Mouse (Mus musculus) liver, embryonic 15.5 days (tissue): ENCODE results near the gene Ptprcap. TPM values are rescaled to one million over a fixed set of nuclear protein-coding genes. Genes with fewer than 3 reads are reported as not detected.

Experiments used
- ATAC-seq: fragments of 200-750 bp; cut with Nextera tagmentation; 2 replicates; pipeline ENCODE4 v1.8.0; 2017; ENCODE audit warnings: moderate number of reproducible peaks, mild to moderate bottlenecking, moderate library complexity; ENCODE audit not compliant: insufficient read depth
- H3K27ac ChIP-seq: fragments of 300-500 bp; sonication (generic); replicated peaks from 2 replicates; pipeline ENCODE4 v1.5.1; 2015; ENCODE audit warnings: mild to moderate bottlenecking, inconsistent platforms
- H3K27me3 ChIP-seq: fragments of 300-500 bp; sonication (generic); 2 replicates; pipeline ENCODE4 v1.6.1; 2015; ENCODE audit warnings: mild to moderate bottlenecking, inconsistent platforms
- H3K36me3 ChIP-seq: fragments of 300-500 bp; sonication (generic); replicated peaks from 2 replicates; pipeline ENCODE4 v1.6.1; 2015; ENCODE audit warnings: moderate library complexity, mild to moderate bottlenecking, inconsistent platforms
- H3K4me1 ChIP-seq: fragments of 300-500 bp; sonication (generic); replicated peaks from 2 replicates; pipeline ENCODE4 v1.6.1; 2015; ENCODE audit warnings: inconsistent platforms
- H3K4me2 ChIP-seq: fragments of 300-500 bp; sonication (generic); 2 replicates; pipeline ENCODE4 v1.6.1; 2015; ENCODE audit warnings: moderate library complexity, mild to moderate bottlenecking, inconsistent platforms
- H3K4me3 ChIP-seq: fragments of 300-500 bp; sonication (generic); replicated peaks from 2 replicates; pipeline ENCODE4 v1.5.1; 2015; ENCODE audit warnings: mild to moderate bottlenecking, inconsistent platforms
- H3K9ac ChIP-seq: fragments of 300-500 bp; sonication (generic); 2 replicates; pipeline ENCODE4 v1.6.1; 2015; ENCODE audit warnings: moderate library complexity, mild to moderate bottlenecking, inconsistent platforms
- H3K9me3 ChIP-seq: fragments of 300-500 bp; sonication (generic); replicated peaks from 2 replicates; pipeline ENCODE4 v1.6.1; 2016; ENCODE audit warnings: inconsistent platforms
- WGBS: fragments of 180-500 bp; shearing (Covaris S2); methylation state at CpG from one replicate; pipeline ENCODE4 v1.1.7; 2015; ENCODE audit warnings: mixed read lengths; ENCODE audit not compliant: insufficient replicate concordance; 5-methylcytosine and 5-hydroxymethylcytosine counted together
- polyA plus RNA-seq: library from polyadenylated mRNA; unstranded; fragments of >200 nt; fragmentation: Nextera tagmentation; extraction: Ambion mirVana; gene quantifications from 2 replicates; pipeline ENCODE4 v1.2.1, GENCODE M21; 2015

The Ptprcap gene
- polyA plus RNA-seq, 1 experiment from 2014 or later: 15.6 TPM

DNA sequence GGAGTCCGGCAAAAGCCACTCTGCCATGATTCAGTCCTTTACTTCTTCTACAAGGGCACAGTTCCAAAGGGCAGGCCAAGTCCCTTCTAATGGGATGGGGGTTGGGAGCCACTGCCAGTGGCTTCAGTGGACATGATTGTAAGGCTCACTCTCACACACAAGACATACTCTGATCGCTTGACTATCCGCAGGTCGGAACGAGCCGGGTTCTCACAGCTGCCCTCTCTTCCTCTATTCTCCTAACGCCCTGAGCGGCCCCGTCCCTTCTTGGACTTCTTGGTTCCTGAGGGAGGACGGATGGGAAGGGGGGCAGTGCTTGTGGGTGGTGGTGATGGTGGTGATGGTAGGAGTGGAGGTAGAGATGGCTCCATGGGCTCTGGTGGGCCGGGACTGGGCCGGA is 3.4 kb downstream of the Ptprcap start:
- Histone ChIP-seq H3K4me1 (peaks cover 37% of the 10 kb centered on the region), H3K4me3 (no peak overlapping the region), H3K36me3 (peaks cover 81% of the 10 kb centered on the region), H3K4me2 (no peak overlapping the region), H3K9me3 (no peaks in the 10 kb centered on the region), H3K27ac (no peak overlapping the region), H3K27me3 (no peaks in the 10 kb centered on the region), H3K9ac (no peak overlapping the region)
- WGBS: 81% methylated on average over 12 of the region's 12 CpGs
- ATAC-seq: no peak

DNA sequence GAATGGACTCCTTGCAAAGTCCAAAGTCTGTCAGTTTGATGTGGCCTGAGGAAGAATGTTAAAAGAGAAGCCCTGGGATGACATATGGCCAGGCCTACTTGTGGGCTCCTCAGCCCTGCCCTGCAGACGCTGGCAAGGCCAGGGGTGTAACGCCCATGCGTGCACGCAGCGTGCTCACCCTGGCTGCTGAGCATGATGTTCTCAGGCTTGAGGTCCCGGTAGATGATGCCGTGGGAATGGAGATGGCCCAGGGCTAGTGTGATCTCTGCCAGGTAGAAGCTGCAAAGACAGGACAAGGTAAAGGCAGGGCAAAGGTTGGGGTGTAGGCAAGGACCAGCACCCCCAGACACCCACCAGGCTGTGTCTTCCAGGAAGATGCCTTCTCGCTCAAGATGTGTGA is 5.6 kb downstream of the Ptprcap start:
- peaks cover 63% of the 10 kb centered on the region for H3K36me3 ChIP-seq
- ATAC-seq: no peak
- no peaks in the 10 kb centered on the region for H3K9me3 ChIP-seq
- H3K4me1 ChIP-seq: peaks cover 46% of the 10 kb centered on the region
- H3K9ac ChIP-seq: no peak overlapping the region
- H3K27me3 ChIP-seq: no peaks in the 10 kb centered on the region
- H3K27ac ChIP-seq: no peak overlapping the region
- no peak overlapping the region for H3K4me2 ChIP-seq
- no peak overlapping the region for H3K4me3 ChIP-seq
- WGBS: 91% methylated on average over 8 of the region's 8 CpGs

DNA sequence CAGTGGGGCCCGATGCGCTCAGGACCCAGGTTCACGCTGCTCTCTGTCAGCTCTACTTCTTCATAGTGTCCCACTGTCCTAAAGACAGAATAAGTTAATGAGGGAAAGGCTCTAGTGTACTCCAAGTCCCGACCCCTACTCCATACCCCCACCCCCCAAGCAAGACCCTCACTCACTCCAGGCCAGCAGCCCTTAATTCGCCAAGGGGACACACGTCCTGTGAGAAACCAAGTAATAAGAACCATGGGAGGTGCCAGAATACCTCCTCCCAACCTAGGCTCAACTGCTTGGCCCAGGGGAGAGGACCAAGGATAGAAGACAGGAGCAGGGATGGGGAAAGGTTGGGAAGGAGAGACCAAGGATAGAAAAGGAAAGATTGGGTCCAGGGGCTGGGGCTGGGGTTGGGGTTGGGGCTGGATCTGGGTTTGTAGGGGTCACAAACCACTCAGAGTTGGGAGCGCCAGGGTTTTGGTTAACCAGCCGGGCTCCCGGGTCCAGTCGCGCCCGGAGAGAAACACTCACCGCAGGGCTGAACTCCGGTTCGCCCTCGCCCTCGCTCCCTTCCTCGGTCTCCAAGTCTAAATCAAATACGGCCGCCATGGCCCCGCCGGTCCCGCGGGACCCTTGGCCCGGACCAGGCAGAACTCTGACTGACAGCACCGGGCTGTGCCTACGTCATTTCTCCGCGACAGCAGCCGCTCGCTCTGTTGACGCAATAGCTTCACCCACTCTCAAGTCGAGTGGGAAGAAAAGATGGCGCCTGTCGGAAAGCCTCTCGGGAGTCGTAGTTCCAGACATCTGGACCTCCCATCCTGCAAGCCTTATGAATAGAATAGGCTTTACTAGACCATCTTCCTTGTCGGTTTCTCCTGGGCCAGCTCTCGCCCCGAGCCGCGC is 9.5 kb downstream of the Ptprcap start, which contains the start of gene Rps6kb2:
Gene Rps6kb2 (minus strand): TSS at position 709 of the 897 bp plus-strand sequence.
- 6% methylated on average over 42 of the region's 42 CpGs for WGBS
- H3K36me3 ChIP-seq: peaks cover 37% of the 10 kb centered on the region
- peaks cover 51% of the 10 kb centered on the region for H3K4me1 ChIP-seq
- H3K9ac ChIP-seq: peak within 1 kb of the TSS; percentile 74
- peak within 1 kb of the TSS; percentile 83 for H3K4me2 ChIP-seq
- no peaks in the 10 kb centered on the region for H3K9me3 ChIP-seq
- ATAC-seq: peak; percentile 77
- no peaks in the 10 kb centered on the region for H3K27me3 ChIP-seq
- H3K4me3 ChIP-seq: peak within 1 kb of the TSS; percentile 76
- peak within 1 kb of the TSS; percentile 74 for H3K27ac ChIP-seq

DNA sequence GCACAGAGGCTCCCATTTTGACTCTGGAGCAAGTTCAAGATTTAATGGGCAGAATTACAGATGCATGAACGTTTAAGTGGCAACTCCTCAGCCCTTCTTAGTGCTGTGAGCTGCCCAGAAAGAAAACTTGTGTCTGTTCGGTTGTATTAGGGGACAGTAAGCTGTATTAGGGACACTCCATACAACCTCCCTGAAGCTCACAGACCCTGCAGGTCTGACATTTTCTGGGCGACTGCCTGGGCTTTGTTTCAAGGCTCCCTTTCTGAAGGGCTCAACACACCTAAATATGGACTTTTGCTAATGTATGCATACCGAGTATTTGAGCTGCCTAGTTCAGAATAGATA is 10.1 kb downstream of the Ptprcap start:
- Histone ChIP-seq H3K4me1 (peaks cover 54% of the 10 kb centered on the region), H3K4me3 (peak overlapping the region; percentile 76), H3K36me3 (peaks cover 31% of the 10 kb centered on the region), H3K9me3 (no peaks in the 10 kb centered on the region), H3K4me2 (peak overlapping the region; percentile 83), H3K27me3 (no peaks in the 10 kb centered on the region), H3K27ac (peak overlapping the region; percentile 74), H3K9ac (peak overlapping the region; percentile 74)
- 0 out of 2 replicates have a peak, but pooled peaks have one; percentile 8 for ATAC-seq
- 30% methylated on average over 4 of the region's 4 CpGs for WGBS

DNA sequence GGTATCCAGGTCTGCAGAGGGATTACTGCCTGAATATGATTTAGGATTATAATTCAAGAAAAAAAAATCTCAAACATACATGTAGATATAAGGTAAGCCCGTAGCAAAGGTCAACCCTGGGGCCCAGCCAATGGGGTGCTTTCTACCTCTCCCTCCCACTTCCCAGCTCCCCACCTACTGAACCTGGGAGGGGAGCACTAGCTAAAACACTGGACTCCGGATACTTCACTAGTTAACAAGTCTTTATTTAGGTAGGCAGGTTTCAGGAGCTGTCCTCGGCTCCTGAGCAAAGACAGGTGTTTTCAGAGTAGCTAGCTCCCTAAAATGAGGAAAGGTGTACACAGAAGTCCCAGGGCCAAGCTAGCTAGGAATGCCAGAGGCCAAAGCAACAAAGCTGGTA is 10.7 kb downstream of the Ptprcap start:
- Histone ChIP-seq H3K27ac (peak overlapping the region; percentile 74), H3K4me1 (peaks cover 60% of the 10 kb centered on the region), H3K9me3 (no peaks in the 10 kb centered on the region), H3K27me3 (no peaks in the 10 kb centered on the region), H3K36me3 (peaks cover 25% of the 10 kb centered on the region), H3K4me3 (no peak overlapping the region), H3K4me2 (no peak overlapping the region; the same call in 1 of the 2 replicates), H3K9ac (no peak overlapping the region)
- WGBS: 72% methylated on average over 3 of the region's 3 CpGs
- no peak for ATAC-seq

DNA sequence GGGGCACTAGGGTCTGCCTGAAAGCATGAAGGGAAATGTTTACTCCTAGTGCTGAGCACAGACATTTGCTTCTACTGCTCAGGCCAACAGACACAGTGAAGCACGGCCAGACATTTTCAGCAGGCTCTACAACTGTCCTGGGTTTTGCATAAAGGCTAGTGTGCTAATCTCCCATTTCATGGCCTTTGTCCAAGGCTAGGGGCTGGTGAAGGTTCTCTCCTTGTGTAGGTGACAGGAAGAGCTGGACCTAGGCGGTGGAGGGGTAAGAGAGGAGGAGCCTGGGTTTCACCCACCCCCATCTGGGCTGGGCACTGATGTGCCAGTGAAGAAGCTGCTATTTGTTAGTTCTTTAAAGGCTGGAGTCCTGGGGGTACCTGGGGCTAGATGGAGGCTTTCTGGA is 11.3 kb downstream of the Ptprcap start:
- Histone ChIP-seq H3K27ac (peak overlapping the region; percentile 74), H3K9me3 (no peaks in the 10 kb centered on the region), H3K36me3 (peaks cover 19% of the 10 kb centered on the region), H3K4me1 (peaks cover 64% of the 10 kb centered on the region), H3K27me3 (no peaks in the 10 kb centered on the region), H3K9ac (no peak overlapping the region), H3K4me2 (no peak overlapping the region), H3K4me3 (no peak overlapping the region)
- WGBS: 56% methylated on average over 2 of the region's 2 CpGs
- no peak for ATAC-seq

DNA sequence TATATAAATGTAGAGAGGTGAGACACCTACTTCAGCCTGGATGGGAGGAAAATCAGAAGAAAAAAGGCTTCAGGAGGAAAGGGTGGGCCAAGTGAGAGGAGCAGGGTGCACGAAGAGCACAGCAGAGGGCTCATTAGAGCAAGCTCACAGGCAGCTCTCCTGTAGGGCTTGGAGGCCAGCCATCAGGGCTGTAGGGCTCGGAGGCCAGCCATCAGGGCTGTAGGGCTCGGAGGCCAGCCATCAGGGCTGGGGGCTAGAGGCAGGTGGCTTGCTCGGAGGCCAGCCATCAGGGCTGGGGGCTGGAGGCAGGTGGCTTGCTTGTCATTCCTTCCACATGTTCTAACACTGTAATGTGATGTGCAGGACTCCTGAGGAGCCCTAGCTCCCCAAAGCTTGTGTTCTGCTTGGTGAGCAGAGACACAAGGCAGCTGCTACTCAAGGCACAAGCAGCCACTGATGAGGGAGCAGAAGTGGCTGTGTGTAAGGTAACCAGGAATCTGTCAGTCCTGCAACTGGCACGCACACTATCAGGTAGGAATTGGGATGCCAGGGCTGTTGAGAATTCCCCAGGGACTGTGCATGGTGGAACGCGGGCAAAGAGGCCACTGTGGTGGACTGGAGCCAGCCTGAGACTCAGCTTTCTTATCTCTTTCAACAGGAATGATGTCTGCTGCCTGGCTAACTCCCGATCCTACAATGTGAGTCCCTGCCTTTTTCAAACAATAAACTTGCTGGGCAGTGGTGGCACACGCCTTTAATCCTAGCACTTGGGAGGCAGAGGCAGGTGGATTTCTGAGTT is 13.5 kb downstream of the Ptprcap start:
- ATAC-seq: no peak
- H3K4me1 ChIP-seq: peaks cover 74% of the 10 kb centered on the region

DNA sequence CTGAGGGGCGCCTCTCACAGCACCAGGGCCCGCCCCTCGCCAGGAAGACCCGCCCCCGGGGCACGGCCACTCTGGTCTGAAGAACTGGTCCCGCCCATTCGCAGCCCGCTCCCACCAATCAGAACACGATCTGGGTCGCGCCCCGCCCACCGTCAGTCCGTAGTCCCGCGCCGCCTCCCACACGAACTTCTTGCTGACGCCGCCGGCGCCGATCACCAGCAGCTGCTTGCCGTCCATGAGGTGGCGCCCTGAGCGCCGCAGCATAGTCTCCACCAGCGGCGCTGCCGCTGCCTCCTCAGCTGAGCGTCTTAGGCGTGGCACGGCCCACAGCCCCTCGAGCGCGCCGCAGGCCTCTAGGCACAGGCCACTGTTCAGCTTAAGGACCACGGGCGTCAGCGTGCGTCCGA is 16.0 kb downstream of the Ptprcap start:
- peak overlapping the region; percentile 58 for H3K4me3 ChIP-seq
- peak; percentile 92 for ATAC-seq
- H3K36me3 ChIP-seq: no peaks in the 10 kb centered on the region
- H3K4me1 ChIP-seq: peaks cover 57% of the 10 kb centered on the region
- peak overlapping the region; percentile 71 for H3K9ac ChIP-seq
- peak overlapping the region; percentile 89 for H3K4me2 ChIP-seq
- peaks cover 6% of the 10 kb centered on the region for H3K27me3 ChIP-seq
- peak overlapping the region; percentile 70 for H3K27ac ChIP-seq
- no peaks in the 10 kb centered on the region for H3K9me3 ChIP-seq
- WGBS: under 1% methylated on average over 43 of the region's 43 CpGs

More for the DNA sequence above, 13.5 kb downstream of the Ptprcap start:
- peaks cover 3% of the 10 kb centered on the region; the same call in 1 of the 2 replicates for H3K27me3 ChIP-seq
- H3K36me3 ChIP-seq: 0 out of 2 replicates have a peak, but pooled peaks cover under 1% of the 10 kb centered on the region
- H3K9me3 ChIP-seq: no peaks in the 10 kb centered on the region
- 63% methylated on average over 9 of the region's 9 CpGs for WGBS
- H3K27ac ChIP-seq: no peak overlapping the region
- no peak overlapping the region for H3K4me3 ChIP-seq
- no peak overlapping the region for H3K9ac ChIP-seq
- H3K4me2 ChIP-seq: no peak overlapping the region

DNA sequence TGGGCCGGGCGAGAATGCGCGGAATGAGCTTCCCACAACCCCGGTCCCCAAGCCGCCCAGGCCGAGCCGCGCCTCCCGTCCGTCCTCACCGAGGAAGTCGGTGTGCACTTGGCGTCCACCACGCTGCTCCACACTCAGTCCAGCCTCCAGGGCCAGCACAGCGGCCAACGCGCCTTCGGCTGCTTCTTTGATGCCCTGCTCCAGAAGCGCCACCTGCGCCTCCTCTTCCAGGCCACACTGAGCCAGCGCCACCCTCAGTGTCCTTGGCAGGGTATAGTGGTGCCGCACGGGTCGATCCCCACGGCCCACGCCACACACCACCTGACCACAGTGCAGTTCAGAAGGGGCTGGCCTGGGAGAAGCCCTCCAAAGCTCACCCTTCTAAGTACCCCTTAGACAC is 16.4 kb downstream of the Ptprcap start:
- peaks cover 7% of the 10 kb centered on the region for H3K27me3 ChIP-seq
- peak overlapping the region; percentile 58 for H3K4me3 ChIP-seq
- no peaks in the 10 kb centered on the region for H3K9me3 ChIP-seq
- H3K4me1 ChIP-seq: peaks cover 54% of the 10 kb centered on the region
- ATAC-seq: no peak; the same call in 1 of the 2 replicates
- 14% methylated on average over 27 of the region's 27 CpGs for WGBS
- H3K36me3 ChIP-seq: no peaks in the 10 kb centered on the region
- peak overlapping the region; percentile 70 for H3K27ac ChIP-seq
- H3K9ac ChIP-seq: peak overlapping the region; percentile 71
- H3K4me2 ChIP-seq: peak overlapping the region; percentile 89

DNA sequence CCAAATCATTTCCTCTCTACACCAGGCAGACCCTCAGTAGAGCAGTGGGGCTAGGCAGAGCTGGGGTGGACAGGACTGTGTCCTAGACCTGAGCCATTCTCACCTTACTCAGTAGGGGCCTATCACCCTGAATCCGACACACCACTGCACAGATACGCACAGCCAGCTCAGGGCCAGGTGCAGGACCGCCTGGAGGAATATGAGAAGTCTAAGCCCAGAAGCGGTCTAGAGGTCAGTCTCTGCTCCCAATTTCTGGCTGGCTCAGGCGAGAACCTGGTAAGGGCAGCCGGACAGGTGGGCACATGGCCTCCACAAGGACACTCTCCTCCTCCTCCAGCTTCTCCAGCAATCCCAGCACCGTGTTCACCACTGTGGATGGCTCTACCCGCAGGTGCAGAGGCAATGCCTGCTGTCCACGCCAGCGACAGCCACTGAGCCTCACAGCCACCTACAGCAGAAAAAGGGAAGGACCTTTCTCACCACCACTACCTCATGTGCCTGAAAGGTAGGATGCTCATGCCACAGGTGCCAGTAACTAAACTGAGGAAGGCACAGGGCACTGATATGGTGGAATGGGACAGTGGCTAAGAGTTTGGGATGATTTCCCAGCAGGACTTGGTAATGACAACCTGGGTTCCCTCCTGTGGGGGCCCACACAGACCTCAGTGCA is 17.5 kb downstream of the Ptprcap start:
- Histone ChIP-seq H3K4me2 (no peak overlapping the region), H3K27me3 (peaks cover 15% of the 10 kb centered on the region), H3K9me3 (no peaks in the 10 kb centered on the region), H3K4me1 (peaks cover 54% of the 10 kb centered on the region), H3K27ac (no peak overlapping the region), H3K36me3 (no peaks in the 10 kb centered on the region), H3K4me3 (no peak overlapping the region), H3K9ac (no peak overlapping the region)
- ATAC-seq: no peak
- 71% methylated on average over 10 of the region's 10 CpGs for WGBS
